Comparison of ENCODE assay signal across 16 mouse cellular contexts in the genomic region with DNA sequence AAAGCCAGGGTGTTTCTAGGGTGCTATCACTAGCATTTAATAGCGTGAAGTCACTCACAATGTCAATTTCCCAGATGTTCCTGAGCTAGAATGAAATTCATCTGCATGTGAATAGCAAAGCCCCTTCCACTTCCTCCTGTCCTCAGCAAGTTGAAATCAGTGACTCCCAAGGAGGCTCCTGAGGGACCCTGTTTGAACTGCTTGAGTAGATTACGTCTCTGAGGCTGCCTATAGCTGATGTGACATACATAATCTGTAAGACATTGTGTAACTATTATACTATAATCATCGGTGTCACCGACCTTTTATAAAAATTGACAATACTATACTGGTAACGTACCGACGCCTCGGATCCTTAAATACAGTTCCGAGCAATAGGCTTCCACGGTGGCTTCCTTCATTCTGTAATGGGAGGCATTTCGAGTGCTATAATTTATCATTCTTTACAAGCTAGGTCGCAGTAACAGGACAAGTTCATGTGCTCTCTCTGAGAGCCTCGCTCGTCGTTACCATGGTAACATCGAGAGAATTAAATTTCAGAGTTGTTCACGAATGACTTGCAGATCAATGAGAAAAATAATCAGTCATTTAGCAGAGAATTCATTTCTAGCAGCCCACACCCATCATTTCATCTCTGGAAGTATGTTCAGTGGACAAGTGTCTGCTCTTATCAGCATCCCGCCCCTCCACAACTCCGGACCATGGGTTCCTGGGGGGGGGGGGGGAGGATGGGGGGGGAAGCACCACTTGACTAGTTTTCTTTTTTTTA. TPM values are rescaled to one million over a fixed set of nuclear protein-coding genes. Genes with fewer than 3 reads are reported as not detected.
DNase-seq lines count a peak whose midpoint lies in the region; ATAC-seq and TF ChIP-seq lines count a peak whose summit lies in the region.
"Had no signal": no experiment of that assay in that cellular context is flagged by ENCODE, and none has a peak within 500 bp of the region (broad histone marks: within the 10 kb centered on the region; RNA-seq: fewer than 3 reads in every experiment).

No protein-coding gene starts in this region.

- peaks cover 15% of the 10 kb centered on the region; the same call in 1 of the 2 replicates for H3K4me1 ChIP-seq in midbrain, embryonic 12.5 days
- H3K4me1 ChIP-seq in midbrain, embryonic 11.5 days (ENCODE audit: control insufficient read depth, insufficient read depth, low read length), result peaks cover 5% of the 10 kb centered on the region; the same call in 1 of the 2 replicates
- H3K4me1 ChIP-seq in forebrain, embryonic 13.5 days, result 0 out of 2 replicates have a peak, but pooled peaks cover 6% of the 10 kb centered on the region
- peaks cover 9% of the 10 kb centered on the region for H3K4me1 ChIP-seq in hindbrain, embryonic 14.5 days (replicated peaks; ENCODE audit: control insufficient read depth, insufficient read depth, low read length)
- peaks cover 36% of the 10 kb centered on the region for H3K4me1 ChIP-seq in neural tube, embryonic 13.5 days (replicated peaks)
- H3K4me1 ChIP-seq in cerebellum, adult 2 months (ENCODE audit: control insufficient read depth, insufficient read depth, low read length), result no peaks in the 10 kb centered on the region
- H3K4me1 ChIP-seq: megakaryocyte, embryonic 14.5 days had no signal

- no peaks in the 10 kb centered on the region for H3K9me3 ChIP-seq in midbrain, embryonic 12.5 days
- no peaks in the 10 kb centered on the region for H3K9me3 ChIP-seq in midbrain, embryonic 11.5 days (ENCODE audit: control insufficient read depth, low read length)
- no peaks in the 10 kb centered on the region for H3K9me3 ChIP-seq in forebrain, embryonic 13.5 days (replicated peaks)
- H3K9me3 ChIP-seq in hindbrain, embryonic 14.5 days (ENCODE audit: control insufficient read depth, low read length), result no peaks in the 10 kb centered on the region
- no peaks in the 10 kb centered on the region for H3K9me3 ChIP-seq in neural tube, embryonic 13.5 days
- H3K9me3 ChIP-seq: heart, embryonic 10.5 days; megakaryocyte, embryonic 14.5 days had no signal

- H3K27me3 ChIP-seq in midbrain, embryonic 12.5 days, result no peaks in the 10 kb centered on the region
- H3K27me3 ChIP-seq in midbrain, embryonic 11.5 days (ENCODE audit: control insufficient read depth, insufficient read depth, low read length), result no peaks in the 10 kb centered on the region
- H3K27me3 ChIP-seq in forebrain, embryonic 13.5 days, result no peaks in the 10 kb centered on the region
- no peaks in the 10 kb centered on the region for H3K27me3 ChIP-seq in hindbrain, embryonic 14.5 days (ENCODE audit: control insufficient read depth, insufficient read depth, low read length)
- no peaks in the 10 kb centered on the region for H3K27me3 ChIP-seq in neural tube, embryonic 13.5 days
- H3K27me3 ChIP-seq in cerebellum, adult 2 months (ENCODE audit: control insufficient read depth, insufficient read depth, low read length), result no peaks in the 10 kb centered on the region
- H3K27me3 ChIP-seq: megakaryocyte, embryonic 14.5 days had no signal

- no peak for TF ChIP-seq POLR2A in cerebellum, adult 2 months (IDR thresholded peaks at IDR 0.05; ENCODE audit: borderline replicate concordance, insufficient read depth, low read length)

- no peak for TF ChIP-seq CTCF in cerebellum, adult 2 months (IDR thresholded peaks at IDR 0.05; ENCODE audit: borderline replicate concordance, insufficient read depth, low read depth, low read length)

- H3K4me2 ChIP-seq in midbrain, embryonic 12.5 days (replicated peaks), result no peak overlapping the region
- H3K4me2 ChIP-seq in midbrain, embryonic 11.5 days, result no peak overlapping the region
- no peak overlapping the region for H3K4me2 ChIP-seq in forebrain, embryonic 13.5 days
- H3K4me2 ChIP-seq in hindbrain, embryonic 14.5 days (replicated peaks), result peak overlapping the region; percentile 15; the same call in 1 of the 2 replicates
- H3K4me2 ChIP-seq in neural tube, embryonic 13.5 days, result no peak overlapping the region
- H3K4me2 ChIP-seq: lung, embryonic 14.5 days had no signal

- H3K36me3 ChIP-seq in midbrain, embryonic 12.5 days, result peaks cover 3% of the 10 kb centered on the region; the same call in 1 of the 2 replicates
- H3K36me3 ChIP-seq in midbrain, embryonic 11.5 days (ENCODE audit: control insufficient read depth, insufficient read depth, low read length), result no peaks in the 10 kb centered on the region
- 0 out of 2 replicates have a peak, but pooled peaks cover 4% of the 10 kb centered on the region for H3K36me3 ChIP-seq in forebrain, embryonic 13.5 days (ENCODE audit: poor library complexity, severe bottlenecking)
- no peaks in the 10 kb centered on the region for H3K36me3 ChIP-seq in hindbrain, embryonic 14.5 days (replicated peaks; ENCODE audit: control insufficient read depth, insufficient read depth)
- H3K36me3 ChIP-seq in neural tube, embryonic 13.5 days, result no peaks in the 10 kb centered on the region
- H3K36me3 ChIP-seq: heart, embryonic 10.5 days had no signal

- H3K27ac ChIP-seq in midbrain, embryonic 12.5 days (replicated peaks), result peak overlapping the region; percentile 11; the same call in 1 of the 2 replicates
- no peak overlapping the region for H3K27ac ChIP-seq in midbrain, embryonic 11.5 days (ENCODE audit: low read depth, low read length)
- H3K27ac ChIP-seq in forebrain, embryonic 13.5 days, result peak overlapping the region; percentile 10; the same call in 1 of the 2 replicates
- peak overlapping the region; percentile 43; the same call in 1 of the 2 replicates for H3K27ac ChIP-seq in hindbrain, embryonic 14.5 days
- H3K27ac ChIP-seq in neural tube, embryonic 13.5 days (replicated peaks), result peak overlapping the region; percentile 46
- H3K27ac ChIP-seq in cerebellum, adult 2 months (ENCODE audit: insufficient read depth, low read length), result no peak overlapping the region
- H3K27ac ChIP-seq: heart, embryonic 10.5 days had no signal

- H3K4me3 ChIP-seq in midbrain, embryonic 12.5 days, result no peak overlapping the region
- no peak overlapping the region for H3K4me3 ChIP-seq in midbrain, embryonic 11.5 days (ENCODE audit: low read depth, low read length)
- no peak overlapping the region for H3K4me3 ChIP-seq in forebrain, embryonic 13.5 days
- H3K4me3 ChIP-seq in hindbrain, embryonic 14.5 days (replicated peaks; ENCODE audit: low read length), result no peak overlapping the region
- no peak overlapping the region for H3K4me3 ChIP-seq in neural tube, embryonic 13.5 days
- no peak overlapping the region for H3K4me3 ChIP-seq in cerebellum, adult 2 months (replicated peaks; ENCODE audit: insufficient read depth, low read depth, low read length)
- H3K4me3 ChIP-seq: heart, embryonic 10.5 days; megakaryocyte, embryonic 14.5 days had no signal

- 67% methylated on average over 19 of the region's 19 CpGs for WGBS in midbrain, embryonic 12.5 days
- 79% methylated on average over 19 of the region's 19 CpGs for WGBS in midbrain, embryonic 11.5 days
- WGBS in forebrain, embryonic 13.5 days, result 71% methylated on average over 18 of the region's 19 CpGs
- WGBS in hindbrain, embryonic 14.5 days, result 25% methylated on average over 17 of the region's 19 CpGs
- WGBS in neural tube, embryonic 13.5 days, result 33% methylated on average over 19 of the region's 19 CpGs
- WGBS in cerebellum, adult 2 months, result 68% methylated on average over 19 of the region's 19 CpGs

- no peak overlapping the region for H3K9ac ChIP-seq in midbrain, embryonic 12.5 days (replicated peaks)
- no peak overlapping the region for H3K9ac ChIP-seq in midbrain, embryonic 11.5 days (ENCODE audit: low read length)
- no peak overlapping the region for H3K9ac ChIP-seq in forebrain, embryonic 13.5 days
- no peak overlapping the region for H3K9ac ChIP-seq in hindbrain, embryonic 14.5 days
- no peak overlapping the region for H3K9ac ChIP-seq in neural tube, embryonic 13.5 days
- H3K9ac ChIP-seq: lung, embryonic 14.5 days had no signal

- ATAC-seq in midbrain, embryonic 12.5 days (ENCODE audit: low FRiP score, low read depth), result no peak
- no peak for ATAC-seq in midbrain, embryonic 11.5 days (ENCODE audit: low FRiP score)
- peak; percentile 57; the same call in 1 of the 2 replicates for ATAC-seq in forebrain, embryonic 13.5 days
- ATAC-seq in hindbrain, embryonic 14.5 days (ENCODE audit: low FRiP score), result peak; percentile 69
- peak; percentile 57 for ATAC-seq in neural tube, embryonic 13.5 days (ENCODE audit: low read depth)
- no peak for ATAC-seq in CD4-positive, CD25-positive, alpha-beta regulatory T cell, adult 4 months

- DNase-seq in midbrain, embryonic 11.5 days (ENCODE audit: low spot score, missing footprints), result no peak
- peak; percentile 60 for DNase-seq in hindbrain, embryonic 14.5 days (ENCODE audit: low spot score)
- DNase-seq in cerebellum, adult 2 months, result no peak
- no peak for DNase-seq in layer of hippocampus, adult 9-11 months
- DNase-seq: cerebellum, adult 18-20 months; gastrocnemius, postnatal 25 days; kidney, adult 9 months; lung, embryonic 14.5 days; right cerebral cortex, postnatal 4 days; thymus, adult 2 months had no signal

RNA-seq across cellular contexts. Expression of gene Abcg8, which starts 19.3 kb away (rescaled TPM):
- 0.08 TPM in 1 of 2 replicates, not detected in the other for polyA plus RNA-seq in midbrain, embryonic 12.5 days (2016; fragmentation: Nextera tagmentation; extraction: Ambion mirVana)
- polyA plus RNA-seq in midbrain, embryonic 11.5 days (2014; fragmentation: Nextera tagmentation; extraction: Ambion mirVana), result 0.21 TPM in 1 of 2 replicates, not detected in the other
- 0.09 and 0.37 TPM in 2 replicates for polyA plus RNA-seq in forebrain, embryonic 13.5 days (2015; fragmentation: Nextera tagmentation; extraction: Ambion mirVana)
- polyA plus RNA-seq in hindbrain, embryonic 14.5 days (2014; fragmentation: Nextera tagmentation; extraction: Ambion mirVana), result 0.08 and 0.09 TPM in 2 replicates
- not detected in 2 replicates for polyA plus RNA-seq in neural tube, embryonic 13.5 days (2015; fragmentation: Nextera tagmentation; extraction: Ambion mirVana)
- not detected in 2 replicates for polyA plus RNA-seq in cerebellum, adult 2 months (2012; rRNA removed)
- not detected for polyA plus RNA-seq in CD4-positive, CD25-positive, alpha-beta regulatory T cell, adult 4 months (2017; shearing (Covaris generic))

RNA-seq across cellular contexts. Expression of gene Abcg5, which starts 26.0 kb away (rescaled TPM):
- polyA plus RNA-seq in midbrain, embryonic 12.5 days (2016; fragmentation: Nextera tagmentation; extraction: Ambion mirVana), result 1.2 and 4.4 TPM in 2 replicates
- polyA plus RNA-seq in midbrain, embryonic 11.5 days (2014; fragmentation: Nextera tagmentation; extraction: Ambion mirVana), result 1.9 and 2.4 TPM in 2 replicates
- 4.1 and 4.3 TPM in 2 replicates for polyA plus RNA-seq in forebrain, embryonic 13.5 days (2015; fragmentation: Nextera tagmentation; extraction: Ambion mirVana)
- polyA plus RNA-seq in hindbrain, embryonic 14.5 days (2014; fragmentation: Nextera tagmentation; extraction: Ambion mirVana), result 2.6 and 5.9 TPM in 2 replicates
- polyA plus RNA-seq in neural tube, embryonic 13.5 days (2015; fragmentation: Nextera tagmentation; extraction: Ambion mirVana), result 0.43 and 0.68 TPM in 2 replicates
- polyA plus RNA-seq in cerebellum, adult 2 months (2012; rRNA removed), result 0.10 and 0.17 TPM in 2 replicates
- polyA plus RNA-seq in CD4-positive, CD25-positive, alpha-beta regulatory T cell, adult 4 months (2017; shearing (Covaris generic)), result not detected

RNA-seq across cellular contexts. Expression of gene Dync2li1, which starts 30.5 kb away (rescaled TPM):
- polyA plus RNA-seq in midbrain, embryonic 12.5 days (2016; fragmentation: Nextera tagmentation; extraction: Ambion mirVana), result 31.5 and 33.3 TPM in 2 replicates
- polyA plus RNA-seq in midbrain, embryonic 11.5 days (2014; fragmentation: Nextera tagmentation; extraction: Ambion mirVana), result 36.9 and 37.1 TPM in 2 replicates
- polyA plus RNA-seq in forebrain, embryonic 13.5 days (2015; fragmentation: Nextera tagmentation; extraction: Ambion mirVana), result 30.6 and 35.9 TPM in 2 replicates
- 33.4 and 34.8 TPM in 2 replicates for polyA plus RNA-seq in hindbrain, embryonic 14.5 days (2014; fragmentation: Nextera tagmentation; extraction: Ambion mirVana)
- polyA plus RNA-seq in neural tube, embryonic 13.5 days (2015; fragmentation: Nextera tagmentation; extraction: Ambion mirVana), result 30.6 and 31.2 TPM in 2 replicates
- polyA plus RNA-seq in cerebellum, adult 2 months (2012; rRNA removed), result 15.3 and 17.6 TPM in 2 replicates
- polyA plus RNA-seq in CD4-positive, CD25-positive, alpha-beta regulatory T cell, adult 4 months (2017; shearing (Covaris generic)), result 1 to 10 TPM; 1.1 to 2.0 TPM

Comparison
In these comparisons a context has a peak if more than half of its experiments do, and no peak if none do; other contexts are left out.
1. H3K27ac ChIP-seq: peak in midbrain, embryonic 12.5 days (single experiment), forebrain, embryonic 13.5 days (single experiment), hindbrain, embryonic 14.5 days (single experiment) and neural tube, embryonic 13.5 days (single experiment); none in midbrain, embryonic 11.5 days (single experiment) and cerebellum, adult 2 months (single experiment).
2. ATAC-seq: peak in forebrain, embryonic 13.5 days (single experiment), hindbrain, embryonic 14.5 days (single experiment) and neural tube, embryonic 13.5 days (single experiment); none in midbrain, embryonic 12.5 days (single experiment), midbrain, embryonic 11.5 days (single experiment) and CD4-positive, CD25-positive, alpha-beta regulatory T cell, adult 4 months (single experiment).